Mouse (Mus musculus): Measurements from ENCODE around the gene Snx7.

DNA sequence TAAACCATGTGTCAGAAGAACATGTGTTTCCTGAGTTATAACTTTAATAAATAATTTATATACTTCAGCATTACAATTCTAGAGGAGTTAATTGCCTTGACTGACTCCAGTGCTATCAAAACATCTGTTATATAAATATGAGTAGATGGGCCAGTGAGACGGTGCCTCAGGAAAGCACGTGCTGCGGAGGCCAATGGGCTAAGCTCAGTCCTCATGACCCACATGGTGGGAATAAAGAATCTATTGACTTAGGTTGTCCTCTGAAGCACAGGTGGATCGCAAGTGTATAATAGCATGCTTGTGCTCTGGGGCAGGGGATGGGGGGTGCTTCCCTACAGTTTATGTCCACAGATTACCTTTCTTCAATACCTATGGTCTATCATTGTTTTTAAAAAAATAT is 56.6 kb downstream of the Snx7 start:
- TF ChIP-seq POLR2A (IDR thresholded peaks at IDR 0.05; ENCODE audit: borderline replicate concordance, control insufficient read depth, low read depth, low read length), result no peak
- TF ChIP-seq CTCF (IDR thresholded peaks at IDR 0.05; ENCODE audit: control insufficient read depth, insufficient read depth, low read length), result no peak

Measured in bone marrow, adult 2 months (tissue).